Mouse (Mus musculus) urinary bladder, postnatal 25 days (tissue): ENCODE measurements at regions not wholly inside any gene's neighbourhood (a gene's known extent, or its start where the extent isn't known, plus 50 kb on each side); places are given as distances from the start of the nearest gene placed in this dataset.

ENCODE experiments used
- DNase-seq: peaks from one replicate; pipeline ENCODE4 v3.0.0; 2022; ENCODE audit warnings: low spot score

GRCm38 (mm10) chr1:63977956-63978355, 144.1 kb downstream of the Klf7 start:
- DNase-seq, result no peak

- no peak for DNase-seq
These were observed 144.7 kb downstream of the Klf7 start for GRCm38 (mm10) chr1:63977302-63977888.

- DNase-seq, result no peak
These were observed 145.2 kb downstream of the Klf7 start for GRCm38 (mm10) chr1:63976862-63977261.

GRCm38 (mm10) chr1:63967849-63968248, 154.2 kb downstream of the Klf7 start:
- DNase-seq, result no peak

- DNase-seq, result no peak
These were observed 156.6 kb downstream of the Klf7 start for GRCm38 (mm10) chr1:63965446-63965845.

GRCm38 (mm10) chr1:63964519-63964918, 157.6 kb downstream of the Klf7 start:
- DNase-seq, result no peak

- no peak for DNase-seq
These were observed 166.3 kb downstream of the Klf7 start for GRCm38 (mm10) chr1:63955701-63956355.

GRCm38 (mm10) chr1:63954876-63955513, 167.1 kb downstream of the Klf7 start:
- no peak for DNase-seq

GRCm38 (mm10) chr1:63954172-63954571, 167.9 kb downstream of the Klf7 start:
- DNase-seq, result no peak

- peak; percentile 37 for DNase-seq
These were observed 168.7 kb downstream of the Klf7 start for GRCm38 (mm10) chr1:63953229-63953883.

- no peak for DNase-seq
These were observed 170.4 kb downstream of the Klf7 start for GRCm38 (mm10) chr1:63951663-63952062.

- no peak for DNase-seq
These were observed 174.8 kb downstream of the Klf7 start for GRCm38 (mm10) chr1:63947278-63947677.

GRCm38 (mm10) chr1:63946834-63947233, 175.2 kb downstream of the Klf7 start:
- DNase-seq, result no peak

- DNase-seq, result no peak
These were observed 175.7 kb upstream of the 4933402D24Rik start for GRCm38 (mm10) chr1:63944786-63945185.

- no peak for DNase-seq
These were observed 169.3 kb upstream of the 4933402D24Rik start for GRCm38 (mm10) chr1:63938416-63938815.

GRCm38 (mm10) chr1:63937480-63937879, 168.4 kb upstream of the 4933402D24Rik start:
- no peak for DNase-seq

- no peak for DNase-seq
These were observed 165.7 kb upstream of the 4933402D24Rik start for GRCm38 (mm10) chr1:63934570-63935280.

GRCm38 (mm10) chr1:63932484-63932883, 163.4 kb upstream of the 4933402D24Rik start:
- DNase-seq, result no peak

- no peak for DNase-seq
These were observed 160.5 kb upstream of the 4933402D24Rik start for GRCm38 (mm10) chr1:63929362-63930125.

- no peak for DNase-seq
These were observed 159.8 kb upstream of the 4933402D24Rik start for GRCm38 (mm10) chr1:63928850-63929249.

- DNase-seq, result no peak
These were observed 159.3 kb upstream of the 4933402D24Rik start for GRCm38 (mm10) chr1:63928361-63928760.
